19 mouse cellular contexts compared by ENCODE assay signal in genomic region chr7:141006446-141006845, GRCm38 (mm10). TPM values are rescaled to one million over a fixed set of nuclear protein-coding genes. Genes with fewer than 3 reads are reported as not detected.
"Had no signal": no experiment of that assay in that cellular context is flagged by ENCODE, and none has a peak within 500 bp of the region (broad histone marks: within the 10 kb centered on the region; RNA-seq: fewer than 3 reads in every experiment).

No protein-coding gene starts in this region.

- H3K27ac ChIP-seq: layer of hippocampus, adult 2 months; limb, embryonic 13.5 days; liver, embryonic 15.5 days; macrophage; midbrain, embryonic 15.5 days; neural tube, embryonic 13.5 days had no signal

- H3K27me3 ChIP-seq: limb, embryonic 13.5 days; liver, embryonic 15.5 days; midbrain, embryonic 15.5 days; neural tube, embryonic 13.5 days had no signal

- H3K9ac ChIP-seq: limb, embryonic 13.5 days; liver, embryonic 15.5 days; lung, embryonic 14.5 days; midbrain, embryonic 15.5 days; neural tube, embryonic 13.5 days had no signal

- H3K4me2 ChIP-seq: limb, embryonic 13.5 days; liver, embryonic 15.5 days; lung, embryonic 14.5 days; midbrain, embryonic 15.5 days; neural tube, embryonic 13.5 days had no signal

- H3K4me3 ChIP-seq: layer of hippocampus, adult 2 months; limb, embryonic 13.5 days; liver, embryonic 15.5 days; midbrain, embryonic 15.5 days; neural tube, embryonic 13.5 days had no signal

- H3K9me3 ChIP-seq: limb, embryonic 13.5 days; liver, embryonic 15.5 days; midbrain, embryonic 15.5 days; neural tube, embryonic 13.5 days had no signal

- H3K4me1 ChIP-seq: midbrain, embryonic 15.5 days had no signal

- H3K36me3 ChIP-seq: limb, embryonic 13.5 days; liver, embryonic 15.5 days; midbrain, embryonic 15.5 days; neural tube, embryonic 13.5 days had no signal

- ATAC-seq: midbrain, embryonic 15.5 days had no signal

- DNase-seq: kidney, adult 18-20 months; kidney, postnatal 10 days; kidney, postnatal 4 days; thymus, postnatal 4 days had no signal

RNA-seq across cellular contexts. Expression of gene Ifitm6, which starts 11.3 kb away (rescaled TPM):
- total RNA-seq: layer of hippocampus, adult 2 months; layer of hippocampus, postnatal 10 days; left cerebral cortex, postnatal 10 days; left cerebral cortex, postnatal 4 days had no signal
- polyA plus RNA-seq: limb, embryonic 13.5 days had no signal

RNA-seq across cellular contexts. Expression of gene Gm17387, which starts 22.5 kb away (rescaled TPM):
- total RNA-seq: layer of hippocampus, adult 2 months; layer of hippocampus, postnatal 10 days; left cerebral cortex, postnatal 10 days; left cerebral cortex, postnatal 4 days; liver, adult 2 months; monocyte, adult 5-6 weeks had no signal
- polyA plus RNA-seq: kidney, embryonic 14.5 days; limb, embryonic 13.5 days; liver, adult 2 months; liver, embryonic 15.5 days; lung, embryonic 14.5 days; macrophage; midbrain, embryonic 15.5 days; neural tube, embryonic 13.5 days; spleen, adult 2 months; stomach, embryonic 16.5 days had no signal
